Mouse (Mus musculus): ENCODE measurements around the gene Ddit4l. TPM values are rescaled to one million over a fixed set of nuclear protein-coding genes. Genes with fewer than 3 reads are reported as not detected.

Ddit4l gene
- polyA plus RNA-seq, 1 experiment from 2014 or later = 5.9 TPM

- Histone ChIP-seq H3K4me3 (peak overlapping the region; percentile 60), H3K27me3 (replicated peaks) (no peaks in the 10 kb centered on the region), H3K36me3 (no peaks in the 10 kb centered on the region), H3K9ac (peak overlapping the region; percentile 69), H3K27ac (ENCODE audit: poor library complexity, severe bottlenecking) (no peak overlapping the region), H3K9me3 (replicated peaks) (0 out of 2 replicates have a peak, but pooled peaks cover 5% of the 10 kb centered on the region), H3K4me2 (peak overlapping the region; percentile 98), H3K4me1 (replicated peaks) (peaks cover 13% of the 10 kb centered on the region)
- no peak; the same call in 1 of the 2 replicates for ATAC-seq (ENCODE audit: insufficient number of reproducible peaks, low FRiP score)
- WGBS = 37% methylated on average over 14 of the region's 14 CpGs
Observed at GRCm38 (mm10) chr3:137622895-137623580, 1.6 kb downstream of the Ddit4l start.

GRCm38 (mm10) chr3:137623581-137624362 lies 2.4 kb downstream of the Ddit4l start:
- H3K27ac ChIP-seq (ENCODE audit: poor library complexity, severe bottlenecking) = no peak overlapping the region
- peak; percentile 88 for ATAC-seq (ENCODE audit: insufficient number of reproducible peaks, low FRiP score)
- under 1% methylated on average over 46 of the region's 47 CpGs for WGBS

GRCm38 (mm10) chr3:137625054-137625453 lies 3.6 kb downstream of the Ddit4l start:
- Histone ChIP-seq H3K27ac (ENCODE audit: poor library complexity, severe bottlenecking) (no peak overlapping the region), H3K4me1 (replicated peaks) (peaks cover 13% of the 10 kb centered on the region), H3K4me2 (no peak overlapping the region), H3K9me3 (replicated peaks) (0 out of 2 replicates have a peak, but pooled peaks cover 4% of the 10 kb centered on the region), H3K9ac (no peak overlapping the region), H3K4me3 (no peak overlapping the region), H3K27me3 (replicated peaks) (no peaks in the 10 kb centered on the region), H3K36me3 (no peaks in the 10 kb centered on the region)
- 70% methylated on average over 5 of the region's 5 CpGs for WGBS
- ATAC-seq (ENCODE audit: insufficient number of reproducible peaks, low FRiP score) = no peak

More at GRCm38 (mm10) chr3:137623581-137624362, 2.4 kb downstream of the Ddit4l start:
- Histone ChIP-seq H3K4me1 (replicated peaks) (peaks cover 13% of the 10 kb centered on the region), H3K36me3 (no peaks in the 10 kb centered on the region), H3K27me3 (replicated peaks) (no peaks in the 10 kb centered on the region), H3K4me2 (peak overlapping the region; percentile 98), H3K9ac (peak overlapping the region; percentile 69), H3K9me3 (replicated peaks) (0 out of 2 replicates have a peak, but pooled peaks cover 5% of the 10 kb centered on the region), H3K4me3 (peak overlapping the region; percentile 60)

GRCm38 (mm10) chr3:137633726-137634125 lies 12.3 kb downstream of the Ddit4l start:
- no peak for ATAC-seq (ENCODE audit: insufficient number of reproducible peaks, low FRiP score)
- H3K4me1 ChIP-seq (replicated peaks) = no peaks in the 10 kb centered on the region
- H3K9ac ChIP-seq = no peak overlapping the region
- H3K4me3 ChIP-seq = no peak overlapping the region
- H3K9me3 ChIP-seq (replicated peaks) = no peaks in the 10 kb centered on the region
- no peak overlapping the region for H3K27ac ChIP-seq (ENCODE audit: poor library complexity, severe bottlenecking)
- no peaks in the 10 kb centered on the region for H3K27me3 ChIP-seq (replicated peaks)
- H3K4me2 ChIP-seq = no peak overlapping the region
- no peaks in the 10 kb centered on the region for H3K36me3 ChIP-seq
- WGBS = 69% methylated on average over 10 of the region's 10 CpGs

GRCm38 (mm10) chr3:137636571-137636970 lies 15.2 kb downstream of the Ddit4l start:
- no peak overlapping the region for H3K4me2 ChIP-seq
- no peak overlapping the region for H3K4me3 ChIP-seq
- ATAC-seq (ENCODE audit: insufficient number of reproducible peaks, low FRiP score) = no peak
- H3K9ac ChIP-seq = no peak overlapping the region
- WGBS = 78% methylated on average over 4 of the region's 4 CpGs
- H3K36me3 ChIP-seq = no peaks in the 10 kb centered on the region
- no peaks in the 10 kb centered on the region for H3K4me1 ChIP-seq (replicated peaks)
- no peak overlapping the region for H3K27ac ChIP-seq (ENCODE audit: poor library complexity, severe bottlenecking)
- no peaks in the 10 kb centered on the region for H3K27me3 ChIP-seq (replicated peaks)
- no peaks in the 10 kb centered on the region for H3K9me3 ChIP-seq (replicated peaks)

GRCm38 (mm10) chr3:137641238-137641637 lies 19.8 kb downstream of the Ddit4l start:
- Histone ChIP-seq H3K36me3 (no peaks in the 10 kb centered on the region), H3K9ac (no peak overlapping the region), H3K4me1 (replicated peaks) (no peaks in the 10 kb centered on the region), H3K4me2 (no peak overlapping the region), H3K9me3 (replicated peaks) (no peaks in the 10 kb centered on the region), H3K27ac (ENCODE audit: poor library complexity, severe bottlenecking) (no peak overlapping the region), H3K4me3 (no peak overlapping the region), H3K27me3 (replicated peaks) (no peaks in the 10 kb centered on the region)
- 82% methylated on average over 5 of the region's 5 CpGs for WGBS
- ATAC-seq (ENCODE audit: insufficient number of reproducible peaks, low FRiP score) = no peak

GRCm38 (mm10) chr3:137642137-137642536 lies 20.7 kb downstream of the Ddit4l start:
- Histone ChIP-seq H3K36me3 (no peaks in the 10 kb centered on the region), H3K4me2 (no peak overlapping the region), H3K27me3 (replicated peaks) (no peaks in the 10 kb centered on the region), H3K9ac (no peak overlapping the region), H3K4me1 (replicated peaks) (no peaks in the 10 kb centered on the region), H3K27ac (ENCODE audit: poor library complexity, severe bottlenecking) (no peak overlapping the region), H3K9me3 (replicated peaks) (no peaks in the 10 kb centered on the region), H3K4me3 (no peak overlapping the region)
- 68% methylated on average over 8 of the region's 8 CpGs for WGBS
- no peak for ATAC-seq (ENCODE audit: insufficient number of reproducible peaks, low FRiP score)

- H3K27me3 ChIP-seq (replicated peaks) = no peaks in the 10 kb centered on the region
- H3K9me3 ChIP-seq (replicated peaks) = no peaks in the 10 kb centered on the region
- H3K4me2 ChIP-seq = no peak overlapping the region
- H3K36me3 ChIP-seq = no peaks in the 10 kb centered on the region
- WGBS = 72% methylated on average over 3 of the region's 3 CpGs
- no peak overlapping the region for H3K9ac ChIP-seq
- no peak overlapping the region for H3K4me3 ChIP-seq
- no peaks in the 10 kb centered on the region for H3K4me1 ChIP-seq (replicated peaks)
- H3K27ac ChIP-seq (ENCODE audit: poor library complexity, severe bottlenecking) = no peak overlapping the region
- no peak for ATAC-seq (ENCODE audit: insufficient number of reproducible peaks, low FRiP score)
Observed at GRCm38 (mm10) chr3:137642568-137642967, 21.2 kb downstream of the Ddit4l start.

GRCm38 (mm10) chr3:137644081-137644480 lies 22.7 kb downstream of the Ddit4l start:
- Histone ChIP-seq H3K9ac (no peak overlapping the region), H3K9me3 (replicated peaks) (no peaks in the 10 kb centered on the region), H3K27me3 (replicated peaks) (no peaks in the 10 kb centered on the region), H3K4me3 (no peak overlapping the region), H3K4me2 (no peak overlapping the region), H3K36me3 (no peaks in the 10 kb centered on the region), H3K27ac (ENCODE audit: poor library complexity, severe bottlenecking) (no peak overlapping the region), H3K4me1 (replicated peaks) (no peaks in the 10 kb centered on the region)
- ATAC-seq (ENCODE audit: insufficient number of reproducible peaks, low FRiP score) = no peak
- WGBS = 81% methylated on average over 3 of the region's 3 CpGs

- ATAC-seq (ENCODE audit: insufficient number of reproducible peaks, low FRiP score) = no peak
- H3K9ac ChIP-seq = no peak overlapping the region
- H3K9me3 ChIP-seq (replicated peaks) = no peaks in the 10 kb centered on the region
- H3K27ac ChIP-seq (ENCODE audit: poor library complexity, severe bottlenecking) = no peak overlapping the region
- H3K36me3 ChIP-seq = no peaks in the 10 kb centered on the region
- H3K4me3 ChIP-seq = no peak overlapping the region
- H3K4me2 ChIP-seq = no peak overlapping the region
- no peaks in the 10 kb centered on the region for H3K4me1 ChIP-seq (replicated peaks)
- WGBS = 77% methylated on average over 6 of the region's 6 CpGs
- no peaks in the 10 kb centered on the region for H3K27me3 ChIP-seq (replicated peaks)
Observed at GRCm38 (mm10) chr3:137644947-137645346, 23.5 kb downstream of the Ddit4l start.

- H3K9ac ChIP-seq = no peak overlapping the region
- no peak for ATAC-seq (ENCODE audit: insufficient number of reproducible peaks, low FRiP score)
- no peak overlapping the region for H3K4me2 ChIP-seq
- H3K36me3 ChIP-seq = no peaks in the 10 kb centered on the region
- H3K27ac ChIP-seq (ENCODE audit: poor library complexity, severe bottlenecking) = no peak overlapping the region
- H3K4me3 ChIP-seq = no peak overlapping the region
- no peaks in the 10 kb centered on the region for H3K27me3 ChIP-seq (replicated peaks)
- WGBS = 79% methylated on average over 12 of the region's 12 CpGs
- H3K4me1 ChIP-seq (replicated peaks) = no peaks in the 10 kb centered on the region
- H3K9me3 ChIP-seq (replicated peaks) = no peaks in the 10 kb centered on the region
Observed at GRCm38 (mm10) chr3:137647427-137648100, 26.2 kb downstream of the Ddit4l start.
